In the genomic region with DNA sequence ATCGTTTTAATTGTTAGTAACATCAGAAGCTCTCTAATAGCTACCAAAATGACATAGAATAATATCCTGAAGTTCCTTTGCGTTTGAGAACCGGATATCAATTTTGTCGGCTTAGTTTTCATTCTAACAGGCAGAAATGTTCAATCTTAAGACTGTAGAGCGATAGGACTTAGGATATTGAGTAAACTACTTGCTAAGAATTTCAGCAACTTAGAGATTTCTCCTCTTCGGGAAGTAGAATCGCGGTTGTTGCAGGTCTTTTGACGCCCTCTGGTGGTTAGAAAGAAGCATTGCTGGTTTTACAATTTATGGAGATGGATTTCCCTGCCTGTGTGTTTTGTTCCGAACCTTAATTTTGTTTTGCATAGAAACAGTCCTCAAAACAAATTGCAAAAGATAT, we compare ENCODE assay signal across 9 mouse cellular contexts. TPM values are rescaled to one million over a fixed set of nuclear protein-coding genes. Genes with fewer than 3 reads are reported as not detected.
A peak's percentile ranks its signal among the peaks of the same experiment; 100 is the strongest.
DNase-seq lines count a peak whose midpoint lies in the region; TF ChIP-seq lines count a peak whose summit lies in the region.
"Had no signal": no experiment of that assay in that cellular context is flagged by ENCODE, and none has a peak within 500 bp of the region (broad histone marks: within the 10 kb centered on the region; RNA-seq: fewer than 3 reads in every experiment).

No protein-coding gene starts in this region.

- 0 out of 2 replicates have a peak, but pooled peaks have one; percentile 35 for TF ChIP-seq CTCF in cerebellum, adult 2 months (IDR thresholded peaks at IDR 0.05; ENCODE audit: borderline replicate concordance, insufficient read depth, low read depth, low read length)

- H3K4me3 ChIP-seq in cerebellum, adult 2 months (replicated peaks; ENCODE audit: insufficient read depth, low read depth, low read length), result no peak overlapping the region

- no peak for TF ChIP-seq POLR2A in cerebellum, adult 2 months (IDR thresholded peaks at IDR 0.05; ENCODE audit: borderline replicate concordance, insufficient read depth, low read length)

- peak in 1 of 2 experiments; percentile 26 for DNase-seq in cerebellum, adult 2 months
- no peak for DNase-seq in cerebellum, postnatal 36 days
- peak; percentile 17 for DNase-seq in layer of hippocampus, adult 9-10 months (ENCODE audit: low spot score)
- DNase-seq in layer of hippocampus, postnatal 25 days (ENCODE audit: extremely low spot score in 1 of 2, low spot score in 1 of 2), result no peak
- peak; percentile 69 for DNase-seq in NIH3T3 (ENCODE audit: low read depth)
- DNase-seq in hindlimb bud, embryonic 11.5 days (ENCODE audit: extremely low spot score, low read depth, low spot score), result peak; percentile 28
- DNase-seq in urinary bladder, postnatal 25 days (ENCODE audit: low spot score), result no peak
- DNase-seq in left cerebral cortex, adult 9 months (ENCODE audit: low spot score in 2 of 2), result no peak

- H3K4me1 ChIP-seq in cerebellum, adult 2 months (ENCODE audit: control insufficient read depth, insufficient read depth, low read length), result no peaks in the 10 kb centered on the region

- H3K27me3 ChIP-seq in cerebellum, adult 2 months (ENCODE audit: control insufficient read depth, insufficient read depth, low read length), result no peaks in the 10 kb centered on the region

- WGBS in cerebellum, adult 2 months, result 21% methylated on average over 10 of the region's 10 CpGs

- H3K27ac ChIP-seq in cerebellum, adult 2 months (ENCODE audit: insufficient read depth, low read length), result no peak overlapping the region

RNA-seq across cellular contexts. Expression of gene B430218F22Rik, which starts 36.2 kb away (rescaled TPM):
- 0.39 and 0.54 TPM in 2 replicates for polyA plus RNA-seq in cerebellum, adult 2 months (2012; rRNA removed)
- under 1 TPM; 0.25 to 0.56 TPM for total RNA-seq in layer of hippocampus, postnatal 25 days (2021)
- polyA plus RNA-seq: large intestine, adult 2 months had no signal

RNA-seq across cellular contexts. Expression of gene Mrps30, which starts 36.8 kb away (rescaled TPM):
- 15.1 and 16.1 TPM in 2 replicates for polyA plus RNA-seq in cerebellum, adult 2 months (2012; rRNA removed)
- 10 to 100 TPM; 16.5 to 17.7 TPM for total RNA-seq in layer of hippocampus, postnatal 25 days (2021)

Comparison
In these comparisons a context has a peak if more than half of its experiments do, and no peak if none do; other contexts are left out.
1. DNase-seq: peak in layer of hippocampus, adult 9-10 months (single experiment), NIH3T3 (single experiment) and hindlimb bud, embryonic 11.5 days (single experiment); none in cerebellum, postnatal 36 days (0 of 2), layer of hippocampus, postnatal 25 days (0 of 2), urinary bladder, postnatal 25 days (single experiment) and left cerebral cortex, adult 9 months (0 of 2).